Mouse (Mus musculus): ENCODE measurements around the gene Psmb11. TPM values are rescaled to one million over a fixed set of nuclear protein-coding genes. Genes with fewer than 3 reads are reported as not detected.

Gene Psmb11
- polyA plus RNA-seq, 1 experiment from 2014 or later, result not detected

- DNase-seq (ENCODE audit: low spot score), result no peak
- 90% methylated on average over 2 of the region's 2 CpGs for WGBS
- no peak for TF ChIP-seq CTCF (IDR thresholded peaks at IDR 0.05; ENCODE audit: low read depth)
- TF ChIP-seq EP300 (optimal IDR thresholded peaks at IDR 0.05), result no peak
- Histone ChIP-seq H3K9ac (ENCODE audit: low read length) (no peak overlapping the region), H3K4me3 (ENCODE audit: low read depth, low read length) (no peak overlapping the region), H3K36me3 (ENCODE audit: control insufficient read depth, insufficient read depth, low read length) (peaks cover 35% of the 10 kb centered on the region), H3K4me1 (replicated peaks; ENCODE audit: control insufficient read depth, insufficient read depth) (no peaks in the 10 kb centered on the region), H3K27ac (replicated peaks) (no peak overlapping the region), H3K27me3 (ENCODE audit: control insufficient read depth, insufficient read depth, low read length) (no peaks in the 10 kb centered on the region), H3K4me2 (replicated peaks; ENCODE audit: low read depth) (no peak overlapping the region), H3K9me3 (ENCODE audit: control insufficient read depth, low read length) (no peaks in the 10 kb centered on the region)
- ATAC-seq (ENCODE audit: low FRiP score, low TSS enrichment), result no peak
These were observed 21.8 kb downstream of the Psmb11 start for GRCm38 (mm10) chr14:54643011-54643410.

DNA sequence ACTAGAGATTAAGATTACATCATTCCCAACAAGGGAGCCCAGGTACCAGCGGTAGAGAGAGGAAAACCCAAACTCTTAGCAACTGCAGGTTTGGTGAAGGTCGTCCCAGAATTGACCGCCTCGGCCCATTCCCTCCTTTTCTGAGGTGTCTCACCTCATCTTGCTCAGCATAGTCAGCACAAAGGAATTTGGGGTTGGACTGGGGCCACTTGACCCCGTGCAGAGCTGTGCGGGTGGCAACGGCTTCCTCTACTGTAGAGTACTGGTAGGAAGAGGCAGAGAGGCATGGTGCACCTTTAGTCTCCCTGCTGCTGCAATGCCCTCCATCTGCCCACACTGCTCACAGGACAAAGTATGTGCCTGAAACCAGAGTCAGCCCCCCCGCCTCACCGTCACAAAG is 23.1 kb downstream of the Psmb11 start:
- no peaks in the 10 kb centered on the region for H3K9me3 ChIP-seq (ENCODE audit: control insufficient read depth, low read length)
- no peak overlapping the region for H3K9ac ChIP-seq (ENCODE audit: low read length)
- DNase-seq (ENCODE audit: low spot score) (no peak), ATAC-seq (ENCODE audit: low FRiP score, low TSS enrichment) (no peak)
- no peak overlapping the region for H3K4me3 ChIP-seq (ENCODE audit: low read depth, low read length)
- H3K4me1 ChIP-seq (replicated peaks; ENCODE audit: control insufficient read depth, insufficient read depth), result no peaks in the 10 kb centered on the region
- TF ChIP-seq EP300 (optimal IDR thresholded peaks at IDR 0.05), result no peak
- no peak for TF ChIP-seq CTCF (IDR thresholded peaks at IDR 0.05; ENCODE audit: low read depth)
- 80% methylated on average over 9 of the region's 9 CpGs for WGBS
- H3K36me3 ChIP-seq (ENCODE audit: control insufficient read depth, insufficient read depth, low read length), result peaks cover 39% of the 10 kb centered on the region
- H3K27ac ChIP-seq (replicated peaks), result no peak overlapping the region
- no peak overlapping the region for H3K4me2 ChIP-seq (replicated peaks; ENCODE audit: low read depth)
- H3K27me3 ChIP-seq (ENCODE audit: control insufficient read depth, insufficient read depth, low read length), result no peaks in the 10 kb centered on the region

GRCm38 (mm10) chr14:54646455-54646854 is 25.2 kb downstream of the Psmb11 start:
- Histone ChIP-seq H3K36me3 (ENCODE audit: control insufficient read depth, insufficient read depth, low read length) (peaks cover 51% of the 10 kb centered on the region), H3K27ac (replicated peaks) (no peak overlapping the region), H3K4me2 (replicated peaks; ENCODE audit: low read depth) (no peak overlapping the region), H3K4me3 (ENCODE audit: low read depth, low read length) (no peak overlapping the region), H3K4me1 (replicated peaks; ENCODE audit: control insufficient read depth, insufficient read depth) (no peaks in the 10 kb centered on the region), H3K9ac (ENCODE audit: low read length) (no peak overlapping the region), H3K9me3 (ENCODE audit: control insufficient read depth, low read length) (no peaks in the 10 kb centered on the region), H3K27me3 (ENCODE audit: control insufficient read depth, insufficient read depth, low read length) (no peaks in the 10 kb centered on the region)
- DNase-seq (ENCODE audit: low spot score), result no peak
- WGBS, result 92% methylated on average over 17 of the region's 17 CpGs
- ATAC-seq (ENCODE audit: low FRiP score, low TSS enrichment), result no peak
- TF ChIP-seq EP300 (optimal IDR thresholded peaks at IDR 0.05) (no peak), CTCF (IDR thresholded peaks at IDR 0.05; ENCODE audit: low read depth) (no peak)

DNA sequence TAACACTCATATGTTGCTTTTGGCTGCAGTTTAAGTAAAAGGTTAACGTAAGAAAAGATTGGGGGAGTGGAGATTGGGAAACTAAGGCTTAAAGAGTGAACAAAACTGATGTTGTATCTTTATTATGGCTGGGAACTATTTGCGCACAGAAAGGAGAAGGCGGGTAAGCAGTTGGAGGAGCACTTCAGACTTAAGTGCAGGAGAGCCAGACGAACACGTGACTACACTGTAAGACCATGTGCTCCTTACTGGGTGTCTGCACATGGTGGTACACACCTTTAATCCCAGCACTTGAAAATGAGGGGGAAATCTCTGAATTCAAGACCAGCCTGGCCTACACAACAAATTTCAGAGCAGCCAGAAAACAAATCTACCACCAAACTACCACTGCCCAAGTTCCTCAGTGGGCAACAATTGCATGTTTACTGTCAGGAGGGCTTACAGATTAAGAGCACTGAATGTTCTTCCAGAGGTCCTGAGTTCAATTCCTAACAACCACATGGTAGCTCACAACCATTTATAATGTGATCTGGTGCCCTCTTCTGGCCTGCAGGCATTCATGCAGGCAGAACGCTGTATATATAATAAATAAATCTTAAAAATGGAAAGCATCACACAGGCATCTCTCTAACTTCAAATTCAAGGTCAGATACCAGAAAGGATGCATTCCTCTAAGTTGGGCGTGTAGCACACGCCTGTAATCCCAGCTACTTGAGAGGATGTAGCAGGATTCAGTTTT is 25.8 kb downstream of the Psmb11 start:
- H3K9me3 ChIP-seq (ENCODE audit: control insufficient read depth, low read length), result no peaks in the 10 kb centered on the region
- peak; percentile 67 for TF ChIP-seq CTCF (IDR thresholded peaks at IDR 0.05; ENCODE audit: low read depth)
- TF ChIP-seq EP300 (optimal IDR thresholded peaks at IDR 0.05), result no peak

GRCm38 (mm10) chr14:54647900-54648299 is 26.7 kb downstream of the Psmb11 start:
- WGBS, result 86% methylated on average over 4 of the region's 4 CpGs

More for the DNA sequence above, 25.8 kb downstream of the Psmb11 start:
- Histone ChIP-seq H3K36me3 (ENCODE audit: control insufficient read depth, insufficient read depth, low read length) (peaks cover 51% of the 10 kb centered on the region), H3K4me3 (ENCODE audit: low read depth, low read length) (no peak overlapping the region), H3K4me1 (replicated peaks; ENCODE audit: control insufficient read depth, insufficient read depth) (no peaks in the 10 kb centered on the region), H3K27ac (replicated peaks) (no peak overlapping the region), H3K9ac (ENCODE audit: low read length) (no peak overlapping the region), H3K27me3 (ENCODE audit: control insufficient read depth, insufficient read depth, low read length) (no peaks in the 10 kb centered on the region), H3K4me2 (replicated peaks; ENCODE audit: low read depth) (no peak overlapping the region)
- ATAC-seq (ENCODE audit: low FRiP score, low TSS enrichment), result no peak
- 91% methylated on average over 8 of the region's 8 CpGs for WGBS
- DNase-seq (ENCODE audit: low spot score), result no peak

More at GRCm38 (mm10) chr14:54647900-54648299, 26.7 kb downstream of the Psmb11 start:
- Histone ChIP-seq H3K27ac (replicated peaks) (no peak overlapping the region), H3K9ac (ENCODE audit: low read length) (no peak overlapping the region), H3K4me1 (replicated peaks; ENCODE audit: control insufficient read depth, insufficient read depth) (0 out of 2 replicates have a peak, but pooled peaks cover 2% of the 10 kb centered on the region), H3K4me2 (replicated peaks; ENCODE audit: low read depth) (no peak overlapping the region), H3K4me3 (ENCODE audit: low read depth, low read length) (no peak overlapping the region), H3K36me3 (ENCODE audit: control insufficient read depth, insufficient read depth, low read length) (peaks cover 50% of the 10 kb centered on the region), H3K27me3 (ENCODE audit: control insufficient read depth, insufficient read depth, low read length) (no peaks in the 10 kb centered on the region), H3K9me3 (ENCODE audit: control insufficient read depth, low read length) (no peaks in the 10 kb centered on the region)
- no peak for DNase-seq (ENCODE audit: low spot score)
- TF ChIP-seq CTCF (IDR thresholded peaks at IDR 0.05; ENCODE audit: low read depth), result no peak
- no peak for TF ChIP-seq EP300 (optimal IDR thresholded peaks at IDR 0.05)
- ATAC-seq (ENCODE audit: low FRiP score, low TSS enrichment), result no peak

All from stomach, postnatal 0 days (tissue).